Mouse (Mus musculus): ENCODE measurements around the gene Lrrc75a. TPM values are rescaled to one million over a fixed set of nuclear protein-coding genes. Genes with fewer than 3 reads are reported as not detected.

Lrrc75a gene
- polyA plus RNA-seq, 1 experiment from 2014 or later, result 11.3 TPM

DNA sequence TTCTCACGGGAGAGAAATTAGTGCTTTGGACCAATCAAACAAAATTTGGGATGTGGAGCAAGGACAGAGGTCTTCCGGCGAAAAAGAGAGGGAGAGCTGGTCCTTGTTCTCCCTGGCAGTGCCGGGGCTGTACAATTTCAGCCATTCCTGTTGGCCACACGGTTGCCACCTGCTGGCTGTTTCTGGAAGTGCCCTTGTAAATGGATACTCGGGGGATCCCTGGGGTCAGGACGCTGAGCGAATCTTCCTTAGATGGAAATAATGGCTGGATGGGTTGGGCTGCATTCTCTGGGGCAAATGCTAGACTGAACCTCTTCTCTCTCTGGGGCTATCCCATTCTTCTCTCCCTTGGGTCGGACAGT, 73.0 kb downstream of the Lrrc75a start:
- H3K9ac ChIP-seq (replicated peaks), result peak overlapping the region; percentile 74
- H3K4me3 ChIP-seq, result peak overlapping the region; percentile 67
- peak overlapping the region; percentile 99 for H3K4me2 ChIP-seq (replicated peaks)
- peak; percentile 69 for ATAC-seq (replicated peaks)
- WGBS, result 2% methylated on average over 9 of the region's 9 CpGs
- H3K9me3 ChIP-seq, result no peaks in the 10 kb centered on the region
- 0 out of 2 replicates have a peak overlapping the region, but pooled peaks have one; percentile 46 for H3K27ac ChIP-seq (replicated peaks)
- H3K27me3 ChIP-seq, result no peaks in the 10 kb centered on the region
- no peaks in the 10 kb centered on the region for H3K36me3 ChIP-seq
- peaks cover 16% of the 10 kb centered on the region for H3K4me1 ChIP-seq

DNA sequence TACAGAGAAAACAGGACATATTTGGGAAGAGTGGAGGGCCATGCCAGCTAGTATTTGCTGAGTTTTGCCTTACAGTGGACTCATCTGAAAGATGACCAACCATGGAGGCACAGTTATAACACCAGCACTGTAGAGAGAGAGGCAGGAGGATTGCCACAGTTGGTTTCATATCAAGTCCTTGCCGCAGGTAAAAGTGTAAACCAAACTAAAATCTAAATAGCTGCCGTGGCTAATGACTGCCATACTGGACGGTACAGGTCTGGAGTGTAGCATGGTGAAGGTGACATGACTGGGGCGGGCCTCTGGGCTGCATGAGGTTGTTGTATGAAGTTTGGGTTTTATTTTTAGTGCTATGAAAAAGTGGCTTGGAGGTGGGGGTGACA, 73.6 kb downstream of the Lrrc75a start:
- H3K4me2 ChIP-seq (replicated peaks), result no peak overlapping the region
- ATAC-seq (replicated peaks), result no peak
- H3K9ac ChIP-seq (replicated peaks), result no peak overlapping the region
- no peak overlapping the region for H3K27ac ChIP-seq (replicated peaks)
- H3K36me3 ChIP-seq, result no peaks in the 10 kb centered on the region
- no peaks in the 10 kb centered on the region for H3K9me3 ChIP-seq
- H3K4me1 ChIP-seq, result peaks cover 16% of the 10 kb centered on the region
- 89% methylated on average over 4 of the region's 4 CpGs for WGBS
- H3K27me3 ChIP-seq, result no peaks in the 10 kb centered on the region
- no peak overlapping the region for H3K4me3 ChIP-seq

DNA sequence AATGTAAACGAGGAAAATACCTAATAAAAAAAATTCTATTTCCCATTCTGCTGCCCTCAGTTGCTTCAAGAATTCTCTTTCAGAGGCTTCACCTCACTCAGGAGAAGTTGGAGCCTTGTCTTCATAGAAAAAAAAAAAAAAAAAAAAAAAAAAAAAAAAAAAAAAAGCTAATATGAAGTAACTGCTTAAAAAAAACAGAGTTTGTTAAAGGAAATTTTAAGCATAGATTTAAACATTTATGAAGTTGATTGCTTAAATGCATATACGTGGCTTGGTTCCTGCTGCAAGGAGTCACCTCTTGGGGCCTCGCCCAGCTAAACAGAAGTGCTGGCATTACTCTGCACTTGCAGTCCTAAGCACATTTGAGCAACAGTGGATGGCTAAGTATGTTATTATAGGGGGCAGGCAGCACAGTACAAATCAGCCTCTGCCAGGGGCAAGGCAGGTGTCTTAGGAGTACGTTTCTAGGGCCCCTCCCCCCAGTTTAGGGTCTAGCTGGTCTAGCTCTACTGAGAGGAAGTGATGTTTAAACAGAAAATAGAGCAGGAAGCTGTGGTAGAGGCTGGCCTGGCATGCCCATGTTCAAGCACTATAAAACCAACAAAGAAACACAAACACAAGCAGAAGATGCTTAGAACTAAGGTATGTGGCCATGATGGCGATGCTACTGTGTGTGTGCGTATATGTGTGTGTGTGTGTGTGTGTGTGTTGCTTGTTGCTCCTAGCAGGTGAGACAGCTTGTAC, 74.2 kb downstream of the Lrrc75a start, which contains the start of gene Trpv2:
Trpv2 (plus strand) TSS at position 528 of the 744 bp plus-strand sequence.
- ATAC-seq (replicated peaks), result no peak
- Histone ChIP-seq H3K4me1 (peaks cover 16% of the 10 kb centered on the region), H3K9ac (replicated peaks) (peak within 1 kb of the TSS; percentile 74), H3K9me3 (no peaks in the 10 kb centered on the region), H3K4me2 (replicated peaks) (peak within 1 kb of the TSS; percentile 99), H3K36me3 (no peaks in the 10 kb centered on the region), H3K27ac (replicated peaks) (no peak within 1 kb of the TSS), H3K27me3 (no peaks in the 10 kb centered on the region), H3K4me3 (peak within 1 kb of the TSS; percentile 67)
- WGBS, result 87% methylated on average over 6 of the region's 6 CpGs

DNA sequence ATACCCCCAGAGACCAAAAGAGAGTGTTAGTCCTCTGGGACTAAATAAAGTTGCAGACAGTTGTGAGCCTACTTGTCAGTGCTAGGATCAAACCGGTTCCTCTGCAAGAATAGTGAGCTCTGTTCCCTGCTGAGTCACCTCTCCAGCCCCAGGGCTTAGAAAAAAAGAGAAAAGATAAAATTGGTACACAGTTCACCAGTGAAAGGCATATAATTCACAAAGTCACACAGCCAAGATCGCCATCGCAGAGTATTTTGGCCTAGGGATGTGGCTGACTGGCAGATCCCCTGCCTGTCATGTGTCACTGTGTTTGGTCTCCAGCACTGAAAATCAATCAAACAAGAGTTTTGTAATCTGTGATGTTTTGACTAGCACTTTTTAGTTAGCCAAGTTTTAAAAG, 80.0 kb downstream of the Lrrc75a start:
- Histone ChIP-seq H3K9ac (replicated peaks) (no peak overlapping the region), H3K4me3 (no peak overlapping the region), H3K4me2 (replicated peaks) (no peak overlapping the region), H3K36me3 (no peaks in the 10 kb centered on the region), H3K9me3 (no peaks in the 10 kb centered on the region), H3K27ac (replicated peaks) (no peak overlapping the region), H3K27me3 (no peaks in the 10 kb centered on the region), H3K4me1 (no peaks in the 10 kb centered on the region)
- no peak for ATAC-seq (replicated peaks)
- 75% methylated on average over 3 of the region's 3 CpGs for WGBS

DNA sequence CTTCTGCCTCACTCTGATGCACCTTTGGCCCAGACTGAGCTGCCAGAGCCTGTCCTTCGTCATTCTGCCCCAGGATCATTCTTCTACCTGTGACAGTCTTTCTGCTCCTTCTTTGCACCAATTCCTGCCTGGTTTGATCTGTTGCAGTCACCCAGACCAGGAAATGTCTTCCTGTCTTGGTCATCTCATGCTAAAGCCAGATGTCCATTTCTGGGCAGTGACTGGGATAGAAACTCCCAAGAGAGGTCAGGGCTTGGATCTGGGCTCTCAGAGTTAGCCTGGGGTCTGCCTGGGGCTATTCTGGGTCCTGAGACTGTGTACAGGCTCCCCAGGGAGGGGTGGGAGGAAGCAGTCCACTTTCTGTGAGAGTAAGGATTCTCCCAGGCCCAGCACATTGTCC, 82.1 kb downstream of the Lrrc75a start:
- Histone ChIP-seq H3K9ac (replicated peaks) (no peak overlapping the region), H3K4me2 (replicated peaks) (no peak overlapping the region), H3K27ac (replicated peaks) (no peak overlapping the region), H3K9me3 (no peaks in the 10 kb centered on the region), H3K4me1 (no peaks in the 10 kb centered on the region), H3K36me3 (no peaks in the 10 kb centered on the region), H3K4me3 (no peak overlapping the region), H3K27me3 (no peaks in the 10 kb centered on the region)
- 75% methylated on average over 1 of the region's 1 CpGs for WGBS
- ATAC-seq (replicated peaks), result no peak

DNA sequence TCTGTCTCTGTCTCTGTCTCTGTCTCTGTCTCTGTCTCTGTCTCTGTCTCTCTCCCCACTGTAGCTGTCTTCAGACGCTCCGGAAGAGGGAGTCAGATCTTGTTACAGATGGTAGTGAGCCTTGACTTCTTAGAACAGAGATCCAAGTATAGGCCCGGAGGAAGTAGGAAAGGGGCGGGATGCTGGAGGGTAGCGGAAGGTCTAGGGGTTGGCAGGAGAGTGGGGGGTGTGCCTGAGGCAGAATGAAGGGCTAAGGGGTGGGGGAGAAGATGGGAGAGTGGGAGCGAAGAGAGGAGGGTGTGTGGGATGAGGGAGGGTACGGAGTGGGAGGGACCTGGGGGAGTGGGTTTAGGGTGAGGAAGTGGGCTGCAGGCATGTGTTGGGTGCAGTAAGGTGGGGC, 82.6 kb downstream of the Lrrc75a start:
- Histone ChIP-seq H3K27me3 (no peaks in the 10 kb centered on the region), H3K4me1 (0 out of 2 replicates have a peak, but pooled peaks cover 1% of the 10 kb centered on the region), H3K9ac (replicated peaks) (no peak overlapping the region), H3K36me3 (no peaks in the 10 kb centered on the region), H3K4me2 (replicated peaks) (no peak overlapping the region), H3K4me3 (no peak overlapping the region), H3K27ac (replicated peaks) (no peak overlapping the region), H3K9me3 (no peaks in the 10 kb centered on the region)
- ATAC-seq (replicated peaks), result no peak
- 71% methylated on average over 7 of the region's 7 CpGs for WGBS

DNA sequence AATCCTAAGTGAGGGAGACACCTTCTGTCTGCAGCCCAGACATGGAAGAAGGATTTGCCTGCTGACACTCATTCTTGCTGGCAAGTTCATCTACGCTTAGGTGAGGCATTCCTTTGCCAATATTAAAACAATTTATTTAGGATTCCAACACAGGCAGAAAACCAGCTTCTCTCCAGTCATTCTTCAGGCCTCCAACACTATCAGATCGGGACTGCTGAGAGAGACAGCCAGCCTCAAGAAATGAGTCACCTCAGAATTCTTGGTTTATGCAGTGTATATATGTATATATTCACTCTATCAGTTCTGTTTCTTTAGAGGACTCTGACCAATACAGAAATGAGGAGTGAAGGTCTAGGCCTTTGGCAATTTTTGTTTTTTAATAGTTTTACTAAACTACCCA, 84.7 kb downstream of the Lrrc75a start:
- H3K4me1 ChIP-seq, result peaks cover 7% of the 10 kb centered on the region; the same call in 1 of the 2 replicates
- no peak for ATAC-seq (replicated peaks)
- 95% methylated on average over 2 of the region's 2 CpGs for WGBS
- H3K9me3 ChIP-seq, result no peaks in the 10 kb centered on the region
- no peaks in the 10 kb centered on the region for H3K36me3 ChIP-seq
- no peak overlapping the region for H3K27ac ChIP-seq (replicated peaks)
- H3K4me3 ChIP-seq, result no peak overlapping the region
- H3K4me2 ChIP-seq (replicated peaks), result no peak overlapping the region
- no peak overlapping the region for H3K9ac ChIP-seq (replicated peaks)
- no peaks in the 10 kb centered on the region for H3K27me3 ChIP-seq

DNA sequence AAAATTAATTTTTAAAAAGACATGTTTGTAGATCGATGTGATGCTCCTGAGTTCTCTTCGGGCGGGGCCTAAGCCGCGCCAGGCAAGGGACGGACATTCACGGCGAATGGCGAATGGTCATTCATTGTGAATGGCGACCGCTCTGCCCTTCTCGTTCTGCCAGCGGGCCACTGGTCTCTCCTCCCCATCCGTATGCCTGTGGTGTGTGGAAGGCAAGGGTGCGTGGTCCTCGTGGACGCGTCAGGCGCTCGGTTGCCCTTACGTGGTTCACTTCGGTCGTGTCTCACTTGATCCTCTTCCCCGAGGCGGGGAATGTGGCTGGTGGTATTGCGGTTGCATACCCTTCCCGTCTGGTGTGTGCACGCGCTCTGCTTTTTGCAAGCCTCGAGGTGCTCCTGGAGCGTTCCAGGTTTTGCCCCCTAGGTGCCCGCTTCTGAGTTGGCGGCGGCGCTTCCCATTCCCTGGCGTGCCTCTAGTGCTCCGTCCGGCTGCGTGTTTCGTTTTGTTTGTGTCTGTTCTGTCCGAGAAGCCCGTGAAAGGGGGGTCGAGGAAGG, 87.8 kb downstream of the Lrrc75a start:
- 40% methylated on average over 43 of the region's 43 CpGs for WGBS
- peak overlapping the region; percentile 27 for H3K9ac ChIP-seq (replicated peaks)

DNA sequence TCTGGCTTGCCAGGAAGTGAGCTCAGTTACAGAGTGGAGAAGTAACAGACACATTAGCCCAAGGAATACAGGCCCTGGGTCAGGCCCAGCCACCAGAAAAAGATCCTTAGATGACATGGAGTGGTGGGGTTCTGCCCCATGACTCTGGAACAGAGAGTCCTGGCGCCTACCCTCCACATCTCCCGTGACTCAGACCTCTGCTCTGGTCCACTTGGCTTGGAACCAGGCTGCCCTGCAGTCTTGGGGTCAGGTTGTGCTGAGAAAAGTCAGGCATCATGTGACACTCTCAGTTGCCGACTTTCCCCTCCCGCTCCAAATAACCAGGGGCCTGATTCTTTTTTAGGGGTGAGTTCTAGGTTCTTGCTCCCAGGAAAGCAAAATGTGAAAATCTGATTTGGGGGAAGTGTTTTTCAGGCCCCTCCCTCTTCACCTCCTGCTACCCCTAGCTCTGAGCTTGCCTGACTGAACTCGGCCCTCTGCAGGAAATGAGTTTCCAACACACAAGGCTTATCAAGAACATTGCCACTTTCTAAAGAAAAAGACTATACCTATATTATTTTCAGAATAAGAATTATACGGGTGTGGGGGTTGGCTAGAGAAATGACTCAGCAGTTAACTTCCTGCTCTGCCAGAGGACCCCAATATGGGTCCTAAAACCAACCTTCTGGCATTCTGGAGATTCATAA, 89.2 kb downstream of the Lrrc75a start:
- H3K9me3 ChIP-seq, result no peaks in the 10 kb centered on the region

More for the DNA sequence above, 87.8 kb downstream of the Lrrc75a start:
- ATAC-seq (replicated peaks), result no peak
- no peaks in the 10 kb centered on the region for H3K36me3 ChIP-seq
- H3K27me3 ChIP-seq, result no peaks in the 10 kb centered on the region
- peaks cover 14% of the 10 kb centered on the region for H3K4me1 ChIP-seq
- H3K4me2 ChIP-seq (replicated peaks), result peak overlapping the region; percentile 43
- no peak overlapping the region for H3K27ac ChIP-seq (replicated peaks)
- H3K4me3 ChIP-seq, result peak overlapping the region; percentile 31
- no peaks in the 10 kb centered on the region for H3K9me3 ChIP-seq

DNA sequence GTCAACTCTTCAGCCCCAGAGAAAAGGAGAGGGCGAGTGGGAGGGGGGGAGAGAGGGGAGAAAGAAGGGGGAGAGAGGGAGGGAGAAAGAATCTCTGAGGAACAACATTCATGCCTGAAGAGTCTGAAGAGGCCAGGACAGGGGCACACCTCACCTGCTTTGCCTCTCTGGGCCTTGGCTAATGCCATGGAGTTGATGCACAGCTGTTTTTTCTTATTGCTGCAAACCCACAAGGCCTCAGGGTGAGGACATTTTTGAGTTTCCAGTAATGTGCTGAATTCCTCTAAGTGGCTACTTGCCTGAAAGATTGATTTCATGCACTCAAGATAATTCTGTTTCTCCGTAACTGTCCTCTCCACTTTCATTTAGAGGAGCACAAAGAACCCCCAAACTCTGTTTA, 90.2 kb downstream of the Lrrc75a start:
- Histone ChIP-seq H3K4me1 (peaks cover 38% of the 10 kb centered on the region), H3K36me3 (peaks cover 17% of the 10 kb centered on the region), H3K27ac (replicated peaks) (no peak overlapping the region), H3K9me3 (no peaks in the 10 kb centered on the region), H3K4me2 (replicated peaks) (no peak overlapping the region), H3K27me3 (no peaks in the 10 kb centered on the region), H3K9ac (replicated peaks) (no peak overlapping the region), H3K4me3 (no peak overlapping the region)
- ATAC-seq (replicated peaks), result no peak
- 75% methylated on average over 2 of the region's 2 CpGs for WGBS

More for the DNA sequence above, 89.2 kb downstream of the Lrrc75a start:
- Histone ChIP-seq H3K4me3 (no peak overlapping the region), H3K27me3 (no peaks in the 10 kb centered on the region), H3K36me3 (peaks cover 9% of the 10 kb centered on the region), H3K9ac (replicated peaks) (no peak overlapping the region), H3K4me1 (peaks cover 28% of the 10 kb centered on the region), H3K27ac (replicated peaks) (no peak overlapping the region), H3K4me2 (replicated peaks) (no peak overlapping the region)
- no peak for ATAC-seq (replicated peaks)
- WGBS, result 74% methylated on average over 6 of the region's 6 CpGs

DNA sequence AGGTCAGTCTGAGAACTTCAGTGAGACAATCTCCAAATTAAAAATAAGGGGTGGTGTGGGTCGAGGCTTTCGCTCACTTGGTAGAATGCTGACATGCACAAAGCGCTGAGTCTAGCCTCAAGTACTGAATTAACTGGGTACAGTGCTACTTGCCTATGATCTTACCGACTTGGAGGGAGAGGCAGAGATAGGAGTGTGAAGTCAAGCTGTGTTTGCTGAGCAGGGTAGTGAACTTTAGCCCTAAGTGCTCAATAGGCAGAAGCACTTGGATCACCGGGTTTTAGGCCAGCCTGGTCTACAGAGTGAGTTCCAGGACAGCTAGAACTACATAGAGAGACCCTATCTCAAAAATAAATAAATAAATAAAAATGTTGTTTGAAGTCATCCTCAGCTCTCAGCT, 91.1 kb downstream of the Lrrc75a start:
- no peak overlapping the region for H3K4me2 ChIP-seq (replicated peaks)
- no peaks in the 10 kb centered on the region for H3K27me3 ChIP-seq
- no peak overlapping the region for H3K4me3 ChIP-seq
- H3K9ac ChIP-seq (replicated peaks), result no peak overlapping the region
- peaks cover 19% of the 10 kb centered on the region for H3K36me3 ChIP-seq
- peaks cover 39% of the 10 kb centered on the region for H3K4me1 ChIP-seq
- no peak for ATAC-seq (replicated peaks)
- H3K9me3 ChIP-seq, result no peaks in the 10 kb centered on the region
- 75% methylated on average over 5 of the region's 5 CpGs for WGBS
- no peak overlapping the region for H3K27ac ChIP-seq (replicated peaks)

DNA sequence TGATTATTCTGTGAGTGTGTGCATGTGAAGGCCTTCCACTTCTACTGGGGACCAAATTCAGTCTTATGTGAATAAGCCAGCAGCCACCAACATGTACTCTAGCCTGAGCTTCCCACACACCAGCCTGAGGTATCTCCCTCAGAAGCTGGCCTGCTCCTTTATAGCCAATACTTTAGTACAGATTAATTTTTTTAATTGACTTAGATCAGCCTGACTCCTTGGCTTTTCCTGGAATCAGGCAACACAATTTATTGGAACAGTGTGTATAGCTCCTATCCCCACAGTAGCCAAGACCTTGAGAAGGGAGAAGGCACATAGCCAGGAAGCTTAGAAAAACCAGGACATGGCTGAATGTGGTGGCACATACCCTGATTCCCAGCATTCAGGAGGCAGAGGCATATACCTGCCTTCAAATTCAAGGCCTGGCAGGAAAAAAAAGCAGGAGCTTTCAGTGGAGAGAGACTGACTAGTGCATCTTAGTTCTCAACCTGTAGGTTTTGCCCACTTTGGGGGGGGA, 92.4 kb downstream of the Lrrc75a start:
- H3K9me3 ChIP-seq, result no peaks in the 10 kb centered on the region
- H3K4me3 ChIP-seq, result no peak overlapping the region
- H3K27me3 ChIP-seq, result no peaks in the 10 kb centered on the region
- peaks cover 19% of the 10 kb centered on the region for H3K36me3 ChIP-seq
- no peak for ATAC-seq (replicated peaks)
- no peak overlapping the region for H3K9ac ChIP-seq (replicated peaks)
- no peak overlapping the region for H3K4me2 ChIP-seq (replicated peaks)
- peaks cover 39% of the 10 kb centered on the region for H3K4me1 ChIP-seq
- H3K27ac ChIP-seq (replicated peaks), result no peak overlapping the region
